Mouse (Mus musculus) limb, embryonic 12.5 days (tissue): ENCODE data around the gene Nme7. TPM values are rescaled to one million over a fixed set of nuclear protein-coding genes. Genes with fewer than 3 reads are reported as not detected.

Source experiments
- ATAC-seq: fragments of 200-750 bp; cut with Nextera tagmentation; 2 replicates; pipeline ENCODE4 v1.8.0; 2017; ENCODE audit warnings: low read depth, moderate TSS enrichment; ENCODE audit not compliant: insufficient number of reproducible peaks, insufficient read depth, low FRiP score, low TSS enrichment
- H3K27ac ChIP-seq: fragments of 300-500 bp; sonication (generic); 2 replicates; pipeline ENCODE4 v1.5.1; 2016; ENCODE audit warnings: mild to moderate bottlenecking, moderate library complexity
- H3K27me3 ChIP-seq: fragments of 300-500 bp; sonication (generic); 2 replicates; pipeline ENCODE4 v1.6.1; 2016; ENCODE audit warnings: mild to moderate bottlenecking, moderate library complexity
- H3K36me3 ChIP-seq: fragments of 300-500 bp; sonication (generic); 2 replicates; pipeline ENCODE4 v1.6.1; 2016; ENCODE audit warnings: mild to moderate bottlenecking, moderate library complexity
- H3K4me1 ChIP-seq: fragments of 300-500 bp; sonication (generic); replicated peaks from 2 replicates; pipeline ENCODE4 v1.6.1; 2016
- H3K4me2 ChIP-seq: fragments of 300-500 bp; sonication (generic); 2 replicates; pipeline ENCODE4 v1.6.1; 2016; ENCODE audit warnings: mild to moderate bottlenecking, moderate library complexity
- H3K4me3 ChIP-seq: fragments of 300-500 bp; sonication (generic); replicated peaks from 2 replicates; pipeline ENCODE4 v1.5.1; 2016; ENCODE audit warnings: mild to moderate bottlenecking
- H3K9ac ChIP-seq: fragments of 300-500 bp; sonication (generic); replicated peaks from 2 replicates; pipeline ENCODE4 v1.6.1; 2016; ENCODE audit warnings: mild to moderate bottlenecking, moderate library complexity
- H3K9me3 ChIP-seq: fragments of 300-500 bp; sonication (generic); 2 replicates; pipeline ENCODE4 v1.6.1; 2016; ENCODE audit warnings: mild to moderate bottlenecking, moderate library complexity
- WGBS: fragments of 180-500 bp; shearing (Covaris S2); methylation state at CpG from one replicate; pipeline ENCODE4 v1.1.7; 2016; 5-methylcytosine and 5-hydroxymethylcytosine counted together
- polyA plus RNA-seq: library from polyadenylated mRNA; unstranded; fragments of >200 nt; fragmentation: Nextera tagmentation; extraction: Ambion mirVana; gene quantifications from 2 replicates; pipeline ENCODE4 v1.2.1, GENCODE M21; 2016

The Nme7 gene
- polyA plus RNA-seq, 1 experiment from 2014 or later, result 42.3 TPM

DNA sequence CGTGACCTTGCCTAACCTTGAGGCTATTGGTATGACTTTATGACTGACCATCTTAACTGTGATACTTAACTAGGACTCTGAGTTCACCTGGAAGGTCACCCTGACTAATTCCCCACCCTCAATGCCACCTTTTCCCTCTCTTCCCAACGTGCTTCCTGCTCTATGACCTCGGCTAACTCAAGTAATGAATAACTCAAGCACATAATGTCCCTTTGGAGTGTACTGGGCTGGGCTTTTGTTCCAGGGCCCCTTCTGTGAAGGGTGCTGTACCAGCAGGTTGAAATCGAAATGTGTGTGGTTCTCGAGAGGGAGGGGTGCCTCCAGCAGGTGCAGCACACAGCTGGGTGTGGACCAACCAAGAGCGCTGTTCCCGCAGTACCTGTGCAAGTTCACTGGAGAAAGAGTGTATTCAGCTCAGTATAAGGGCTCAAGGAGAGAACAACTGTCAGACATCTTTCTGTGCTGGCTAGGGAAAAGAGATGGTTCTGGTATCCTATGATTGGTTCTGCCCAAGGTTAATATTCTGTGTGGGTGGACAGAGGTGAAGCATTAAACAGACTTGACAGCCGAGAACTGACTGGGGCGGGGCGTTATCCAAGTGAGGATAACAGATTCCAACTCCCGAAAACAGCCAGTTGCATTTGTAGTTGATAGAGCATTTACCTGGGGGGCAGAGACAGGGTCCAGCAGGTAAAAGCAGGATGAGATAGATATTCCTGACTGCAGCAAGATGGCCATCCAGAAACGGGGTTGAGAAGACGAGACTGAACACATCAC, 157.2 kb downstream of the Nme7 start:
- ATAC-seq, result no peak
- no peaks in the 10 kb centered on the region for H3K9me3 ChIP-seq
- H3K4me3 ChIP-seq, result no peak overlapping the region
- peaks cover 22% of the 10 kb centered on the region for H3K4me1 ChIP-seq
- no peak overlapping the region for H3K27ac ChIP-seq
- no peak overlapping the region for H3K9ac ChIP-seq
- WGBS, result 70% methylated on average over 13 of the region's 13 CpGs
- H3K36me3 ChIP-seq, result no peaks in the 10 kb centered on the region
- H3K4me2 ChIP-seq, result no peak overlapping the region
- H3K27me3 ChIP-seq, result peaks cover 58% of the 10 kb centered on the region

DNA sequence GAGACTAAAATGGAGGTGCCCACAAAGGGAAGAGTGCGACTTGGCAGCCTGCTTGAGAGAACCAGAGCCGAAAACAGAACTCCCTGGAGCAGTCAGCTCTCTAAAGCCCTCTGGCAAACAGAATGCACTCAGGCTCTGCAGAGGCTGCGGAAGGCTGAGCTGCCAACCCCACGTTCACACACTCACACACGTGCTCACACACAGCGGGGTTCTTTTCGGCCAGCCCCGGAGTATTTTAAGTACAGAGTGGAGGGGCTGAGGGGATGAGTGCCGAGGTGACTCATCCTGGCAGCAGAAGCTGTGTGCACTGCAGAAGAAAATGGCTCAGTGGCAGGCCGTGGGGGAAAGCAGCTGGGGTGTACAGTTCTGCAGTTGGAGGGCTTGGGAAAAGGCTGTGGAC, 157.8 kb downstream of the Nme7 start:
- Histone ChIP-seq H3K4me1 (peaks cover 16% of the 10 kb centered on the region), H3K9me3 (no peaks in the 10 kb centered on the region), H3K4me3 (no peak overlapping the region), H3K9ac (no peak overlapping the region), H3K27ac (no peak overlapping the region), H3K27me3 (peaks cover 52% of the 10 kb centered on the region), H3K36me3 (no peaks in the 10 kb centered on the region), H3K4me2 (no peak overlapping the region)
- 48% methylated on average over 10 of the region's 10 CpGs for WGBS
- ATAC-seq, result no peak

DNA sequence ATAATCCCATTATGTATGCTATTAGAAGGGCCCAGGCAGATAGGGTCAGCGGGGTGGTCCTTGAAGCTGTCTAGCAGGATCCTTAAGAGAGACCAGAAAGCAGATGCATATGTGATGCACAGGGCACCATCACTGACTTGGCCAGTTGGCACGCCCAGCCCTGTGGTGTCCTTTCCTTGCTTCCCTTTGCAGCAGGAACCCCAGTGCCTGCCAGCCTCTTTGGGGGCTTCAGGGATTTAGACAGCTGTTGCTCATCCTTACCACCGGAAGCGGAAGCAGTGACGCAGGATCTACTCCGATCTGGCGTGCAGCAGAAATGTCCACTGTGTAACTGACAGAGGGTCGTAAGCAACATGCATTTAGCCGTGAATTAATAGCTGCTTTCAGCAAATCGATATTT, 163.5 kb downstream of the Nme7 start:
- H3K36me3 ChIP-seq, result no peaks in the 10 kb centered on the region
- H3K4me2 ChIP-seq, result no peak overlapping the region
- no peaks in the 10 kb centered on the region for H3K27me3 ChIP-seq
- no peaks in the 10 kb centered on the region for H3K9me3 ChIP-seq
- no peak for ATAC-seq
- no peak overlapping the region for H3K9ac ChIP-seq
- H3K4me1 ChIP-seq, result no peaks in the 10 kb centered on the region
- WGBS, result 91% methylated on average over 10 of the region's 10 CpGs
- no peak overlapping the region for H3K27ac ChIP-seq
- H3K4me3 ChIP-seq, result no peak overlapping the region

DNA sequence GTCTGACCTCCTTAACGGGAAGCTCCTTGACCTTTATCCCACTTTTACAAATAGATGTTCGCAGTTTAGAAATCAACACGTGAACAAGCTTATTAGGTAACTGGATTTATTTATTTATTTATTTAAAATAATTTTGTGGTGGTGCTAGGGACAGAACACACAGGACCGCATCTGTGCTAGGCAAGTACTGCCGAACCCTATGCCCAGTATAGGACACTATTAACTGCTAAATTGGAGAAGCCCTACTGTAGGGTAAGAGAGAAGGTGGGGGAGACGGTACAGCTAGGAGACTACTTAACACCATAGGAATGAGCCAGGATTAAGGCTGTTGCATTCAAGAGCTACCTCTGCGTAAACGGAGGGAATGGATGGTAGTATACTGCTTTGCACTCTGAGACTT, 164.4 kb downstream of the Nme7 start:
- Histone ChIP-seq H3K4me2 (no peak overlapping the region), H3K36me3 (no peaks in the 10 kb centered on the region), H3K4me1 (no peaks in the 10 kb centered on the region), H3K9me3 (no peaks in the 10 kb centered on the region), H3K9ac (no peak overlapping the region), H3K4me3 (no peak overlapping the region), H3K27me3 (no peaks in the 10 kb centered on the region), H3K27ac (no peak overlapping the region)
- 76% methylated on average over 8 of the region's 8 CpGs for WGBS
- no peak for ATAC-seq

DNA sequence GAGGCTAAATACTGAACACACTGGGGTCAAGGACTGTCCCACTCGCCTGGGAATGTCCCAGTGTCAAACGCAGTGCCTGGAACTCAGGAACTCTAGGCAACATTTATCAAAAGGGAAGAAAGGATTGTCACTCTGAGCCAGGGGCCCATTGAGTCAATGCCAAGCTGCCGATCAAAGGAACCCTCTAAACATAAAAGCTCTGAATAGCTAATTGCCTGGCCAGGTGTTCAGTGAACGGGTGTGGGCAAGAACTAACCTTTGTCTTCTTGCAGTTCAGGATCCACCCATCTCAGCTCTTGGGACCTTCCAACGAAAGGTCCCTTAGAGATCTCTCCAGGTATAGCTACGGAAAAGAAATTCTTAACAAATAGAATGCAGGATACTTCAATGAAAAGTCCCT, 167.1 kb downstream of the Nme7 start:
- H3K4me1 ChIP-seq, result no peaks in the 10 kb centered on the region
- no peak overlapping the region for H3K4me2 ChIP-seq
- WGBS, result 70% methylated on average over 6 of the region's 6 CpGs
- H3K27ac ChIP-seq, result no peak overlapping the region
- no peaks in the 10 kb centered on the region for H3K9me3 ChIP-seq
- no peaks in the 10 kb centered on the region for H3K27me3 ChIP-seq
- H3K36me3 ChIP-seq, result no peaks in the 10 kb centered on the region
- ATAC-seq, result no peak
- H3K4me3 ChIP-seq, result no peak overlapping the region
- no peak overlapping the region for H3K9ac ChIP-seq

DNA sequence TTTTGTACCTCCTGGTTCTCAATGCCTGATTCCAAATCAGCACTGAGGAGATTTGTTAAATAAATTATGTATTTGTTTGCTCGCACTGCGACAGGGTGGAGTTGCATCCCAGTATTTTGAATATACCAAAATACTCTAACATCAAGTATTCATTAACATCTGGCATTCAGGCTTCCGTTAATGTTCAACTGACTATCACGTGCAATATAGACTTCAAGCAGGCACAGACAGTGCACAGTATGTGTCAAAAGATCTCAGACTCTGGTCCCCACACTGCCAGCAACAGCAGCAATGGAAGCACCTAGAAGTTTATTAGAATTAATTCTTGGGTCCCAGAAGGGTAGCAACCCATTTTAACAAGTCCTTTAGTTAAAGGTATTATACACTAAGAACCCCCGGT, 167.7 kb downstream of the Nme7 start:
- ATAC-seq, result no peak
- Histone ChIP-seq H3K4me3 (no peak overlapping the region), H3K36me3 (no peaks in the 10 kb centered on the region), H3K27me3 (no peaks in the 10 kb centered on the region), H3K9ac (no peak overlapping the region), H3K4me2 (no peak overlapping the region), H3K4me1 (no peaks in the 10 kb centered on the region), H3K27ac (no peak overlapping the region), H3K9me3 (no peaks in the 10 kb centered on the region)
- 87% methylated on average over 5 of the region's 5 CpGs for WGBS

DNA sequence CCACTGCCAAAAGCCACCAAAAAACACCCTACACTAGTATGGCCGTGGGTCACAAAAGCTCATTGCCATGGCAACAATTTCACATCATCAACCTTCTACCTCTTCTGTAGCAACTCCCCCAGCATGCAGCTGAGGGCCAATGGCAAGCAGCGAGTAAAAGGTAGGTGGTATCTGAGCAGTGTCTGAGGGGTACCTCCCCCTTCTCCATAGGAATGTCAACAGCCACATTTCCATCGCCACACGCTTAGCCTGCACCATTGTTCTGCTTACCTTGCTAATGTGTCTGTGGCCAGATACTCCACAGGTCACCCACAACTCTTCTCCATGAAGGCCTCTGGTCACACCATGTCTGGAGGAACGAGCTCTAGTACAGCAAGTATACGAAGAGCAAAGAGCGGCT, 169.5 kb downstream of the Nme7 start:
- ATAC-seq, result no peak
- H3K36me3 ChIP-seq, result no peaks in the 10 kb centered on the region
- no peaks in the 10 kb centered on the region for H3K4me1 ChIP-seq
- H3K9ac ChIP-seq, result no peak overlapping the region
- no peak overlapping the region for H3K27ac ChIP-seq
- no peaks in the 10 kb centered on the region for H3K9me3 ChIP-seq
- H3K27me3 ChIP-seq, result no peaks in the 10 kb centered on the region
- no peak overlapping the region for H3K4me3 ChIP-seq
- WGBS, result 92% methylated on average over 7 of the region's 7 CpGs
- H3K4me2 ChIP-seq, result no peak overlapping the region

DNA sequence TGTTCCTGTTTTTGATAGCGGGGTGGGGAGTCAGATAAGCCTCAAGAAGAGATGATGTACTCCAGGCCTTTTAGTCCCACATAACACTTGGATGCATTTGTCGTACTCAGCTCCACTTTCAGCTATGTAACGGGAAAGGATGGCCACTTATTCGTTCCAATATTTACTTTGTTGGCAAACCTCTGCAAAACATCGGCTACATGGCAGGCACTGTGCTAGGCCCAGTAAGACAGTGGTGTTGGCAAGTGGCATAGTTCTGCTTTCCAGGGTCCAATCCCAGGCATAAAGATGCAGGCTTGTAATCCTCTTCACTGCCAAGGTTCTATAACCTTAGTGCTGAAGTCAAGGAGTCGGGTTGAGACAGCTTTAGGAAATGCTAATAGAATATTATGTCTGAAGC, 170.4 kb downstream of the Nme7 start:
- no peaks in the 10 kb centered on the region for H3K9me3 ChIP-seq
- H3K4me2 ChIP-seq, result no peak overlapping the region
- H3K4me1 ChIP-seq, result no peaks in the 10 kb centered on the region
- WGBS, result 91% methylated on average over 6 of the region's 6 CpGs
- ATAC-seq, result no peak
- no peaks in the 10 kb centered on the region for H3K27me3 ChIP-seq
- no peak overlapping the region for H3K4me3 ChIP-seq
- no peaks in the 10 kb centered on the region for H3K36me3 ChIP-seq
- H3K9ac ChIP-seq, result no peak overlapping the region
- no peak overlapping the region for H3K27ac ChIP-seq

DNA sequence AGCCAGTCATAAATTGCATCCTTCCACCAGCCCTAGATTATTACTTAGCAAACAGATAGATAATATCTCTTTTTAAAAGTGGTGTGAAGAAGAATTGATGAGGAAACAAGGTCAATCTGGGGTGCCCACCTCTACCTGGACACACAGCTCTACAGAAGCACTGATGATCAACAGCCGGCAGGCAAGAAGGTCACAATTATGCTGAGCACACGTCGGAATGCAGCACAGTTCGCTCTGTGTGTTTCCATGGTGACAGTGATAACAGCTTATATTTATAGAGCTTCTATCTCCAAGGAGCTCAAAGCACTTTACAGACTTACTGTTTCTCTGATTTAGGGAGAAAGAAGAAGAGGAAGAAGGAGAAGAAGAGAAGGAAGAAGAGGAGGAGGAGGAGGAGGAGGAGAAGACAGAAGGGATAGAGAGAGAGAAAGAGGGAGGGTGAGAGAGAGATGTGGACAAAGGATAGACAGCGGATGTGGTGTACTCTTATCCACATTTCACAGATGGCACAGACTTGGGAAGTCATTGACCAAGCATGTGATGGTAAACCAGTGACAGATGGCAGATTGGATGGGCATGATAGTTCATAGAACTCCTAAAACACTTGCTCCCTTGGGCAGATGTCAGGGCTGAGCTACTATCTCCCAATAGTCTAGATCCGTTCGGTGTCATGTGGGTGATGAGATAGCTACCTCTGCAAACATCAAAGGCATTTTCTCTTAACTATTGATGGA, 171.0 kb downstream of the Nme7 start:
- H3K9ac ChIP-seq, result no peak overlapping the region
- no peak overlapping the region for H3K4me3 ChIP-seq
- no peak for ATAC-seq
- no peak overlapping the region for H3K4me2 ChIP-seq
- H3K27ac ChIP-seq, result no peak overlapping the region
- H3K4me1 ChIP-seq, result no peaks in the 10 kb centered on the region
- H3K27me3 ChIP-seq, result no peaks in the 10 kb centered on the region
- no peaks in the 10 kb centered on the region for H3K36me3 ChIP-seq
- H3K9me3 ChIP-seq, result no peaks in the 10 kb centered on the region
- WGBS, result 73% methylated on average over 7 of the region's 7 CpGs

DNA sequence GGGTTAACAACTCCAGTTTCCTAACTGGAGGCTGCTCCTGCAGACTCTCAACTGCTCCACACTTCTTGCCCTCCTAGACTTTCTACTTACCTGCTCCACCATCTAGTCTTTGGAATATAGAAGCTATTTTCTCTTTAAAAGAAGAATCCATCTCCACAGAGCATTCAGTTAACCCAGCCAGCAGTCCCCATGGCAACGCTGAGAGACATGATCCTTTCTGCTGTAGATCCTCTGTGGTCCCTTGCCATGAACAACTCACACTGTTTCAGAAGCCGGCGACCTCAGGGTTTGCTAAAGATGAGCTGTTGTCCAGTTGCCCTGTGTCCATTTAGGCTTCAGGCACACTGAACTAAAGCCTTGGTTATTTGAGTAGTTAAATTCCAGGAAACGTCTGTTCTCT, 172.0 kb downstream of the Nme7 start:
- WGBS, result 84% methylated on average over 4 of the region's 4 CpGs
- Histone ChIP-seq H3K4me1 (no peaks in the 10 kb centered on the region), H3K36me3 (no peaks in the 10 kb centered on the region), H3K9ac (no peak overlapping the region), H3K4me3 (no peak overlapping the region), H3K4me2 (no peak overlapping the region), H3K9me3 (no peaks in the 10 kb centered on the region), H3K27me3 (no peaks in the 10 kb centered on the region), H3K27ac (no peak overlapping the region)
- no peak for ATAC-seq

DNA sequence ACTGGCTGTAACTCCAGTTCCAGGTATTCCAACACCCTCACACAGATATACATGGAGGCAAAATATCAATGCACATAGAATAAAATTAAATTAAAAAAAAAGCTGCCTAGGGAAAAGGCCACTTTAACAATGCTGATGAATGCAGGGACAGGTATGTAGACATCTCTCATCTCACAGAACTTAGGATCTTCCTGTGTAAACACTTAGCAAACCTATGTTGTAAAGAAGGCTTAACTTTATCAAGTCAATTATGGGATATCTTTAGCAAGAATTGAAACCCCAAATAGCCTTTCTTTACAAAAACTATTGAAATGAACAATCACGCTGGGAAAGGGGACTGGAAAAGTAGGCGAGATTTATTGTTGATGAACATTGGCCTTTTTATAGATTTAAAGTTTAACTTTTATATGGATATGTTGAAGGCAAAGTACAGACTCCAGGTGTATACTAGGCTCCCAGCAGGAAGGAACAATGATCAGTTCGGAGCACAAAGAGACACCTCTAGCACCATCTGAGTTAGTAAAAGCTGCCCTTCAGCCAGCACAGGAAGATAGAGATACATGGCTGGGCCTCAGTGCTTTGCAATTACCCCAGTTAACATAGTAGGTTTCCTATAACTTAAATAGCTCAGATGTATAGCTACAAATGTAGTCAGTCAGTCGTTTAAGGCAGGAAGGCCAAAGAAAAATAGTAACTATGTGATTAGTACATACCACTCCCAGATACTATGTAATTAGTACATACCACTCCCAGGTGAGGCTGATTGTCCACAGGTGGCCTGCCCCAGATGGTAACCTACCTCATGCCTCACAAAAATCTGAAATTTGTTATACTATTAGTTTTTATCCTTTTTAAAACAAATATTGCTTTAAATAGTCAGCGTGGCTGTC, 177.1 kb downstream of the Nme7 start:
- Histone ChIP-seq H3K27me3 (no peaks in the 10 kb centered on the region), H3K4me2 (no peak overlapping the region), H3K4me1 (no peaks in the 10 kb centered on the region), H3K9me3 (no peaks in the 10 kb centered on the region), H3K36me3 (no peaks in the 10 kb centered on the region), H3K4me3 (no peak overlapping the region), H3K27ac (no peak overlapping the region), H3K9ac (no peak overlapping the region)
- WGBS, result 84% methylated on average over 5 of the region's 5 CpGs
- ATAC-seq, result no peak
